Mouse (Mus musculus) liver, embryonic 14.5 days (tissue): ENCODE data around the gene Cenpo.

Experiments
- CTCF ChIP-seq: IDR thresholded peaks from 2 replicates; pipeline ENCODE4 v1.5.1; 2016; ENCODE audit warnings: antibody characterized with exemption, low read depth, control low read depth
- EP300 ChIP-seq: IDR thresholded peaks from 2 replicates; pipeline ENCODE4 v1.6.1; 2016; ENCODE audit warnings: antibody characterized with exemption, low read depth

GRCm38 (mm10) chr12:4206106-4206505, 28.0 kb downstream of the Cenpo start:
- TF ChIP-seq CTCF = no peak
- TF ChIP-seq EP300 = no peak
